Mouse (Mus musculus): ENCODE results near the gene Evpl. TPM values are rescaled to one million over a fixed set of nuclear protein-coding genes. Genes with fewer than 3 reads are reported as not detected.
A peak's percentile ranks its signal among the peaks of the same experiment; 100 is the strongest.

The Evpl gene
- polyA plus RNA-seq, 1 experiment from 2014 or later = 0.26 TPM

GRCm38 (mm10) chr11:116222740-116223059 is 15.2 kb downstream of the Evpl start:
- Histone ChIP-seq H3K4me2 (peak overlapping the region; percentile 80), H3K9me3 (replicated peaks; ENCODE audit: control insufficient read depth, low read length) (peaks cover 4% of the 10 kb centered on the region), H3K4me1 (ENCODE audit: control insufficient read depth, insufficient read depth, low read length) (peaks cover 26% of the 10 kb centered on the region), H3K9ac (ENCODE audit: low read depth, low read length) (peak overlapping the region; percentile 58), H3K27ac (ENCODE audit: low read depth, low read length) (no peak overlapping the region), H3K27me3 (ENCODE audit: control insufficient read depth, insufficient read depth, low read length) (peaks cover 56% of the 10 kb centered on the region), H3K4me3 (ENCODE audit: low read depth, low read length) (peak overlapping the region; percentile 46), H3K36me3 (ENCODE audit: control insufficient read depth, insufficient read depth, low read length) (no peaks in the 10 kb centered on the region)
- WGBS (ENCODE audit: insufficient replicate concordance) = 13% methylated on average over 23 of the region's 23 CpGs
- ATAC-seq (replicated peaks; ENCODE audit: insufficient number of reproducible peaks, low FRiP score, low TSS enrichment) = no peak

- Histone ChIP-seq H3K36me3 (ENCODE audit: control insufficient read depth, insufficient read depth, low read length) (no peaks in the 10 kb centered on the region), H3K4me1 (ENCODE audit: control insufficient read depth, insufficient read depth, low read length) (peaks cover 26% of the 10 kb centered on the region), H3K4me2 (peak overlapping the region; percentile 80), H3K27ac (ENCODE audit: low read depth, low read length) (no peak overlapping the region), H3K9ac (ENCODE audit: low read depth, low read length) (peak overlapping the region; percentile 58), H3K27me3 (ENCODE audit: control insufficient read depth, insufficient read depth, low read length) (peaks cover 56% of the 10 kb centered on the region), H3K9me3 (replicated peaks; ENCODE audit: control insufficient read depth, low read length) (peaks cover 4% of the 10 kb centered on the region), H3K4me3 (ENCODE audit: low read depth, low read length) (peak overlapping the region; percentile 46)
- ATAC-seq (replicated peaks; ENCODE audit: insufficient number of reproducible peaks, low FRiP score, low TSS enrichment) = no peak
- 6% methylated on average over 53 of the region's 53 CpGs for WGBS (ENCODE audit: insufficient replicate concordance)
These were observed 15.7 kb downstream of the Evpl start for GRCm38 (mm10) chr11:116221931-116222739.

GRCm38 (mm10) chr11:116219885-116220284 is 18.0 kb downstream of the Evpl start:
- no peaks in the 10 kb centered on the region for H3K36me3 ChIP-seq (ENCODE audit: control insufficient read depth, insufficient read depth, low read length)
- ATAC-seq (replicated peaks; ENCODE audit: insufficient number of reproducible peaks, low FRiP score, low TSS enrichment) = no peak
- H3K9ac ChIP-seq (ENCODE audit: low read depth, low read length) = peak overlapping the region; percentile 16; the same call in 1 of the 2 replicates
- H3K27ac ChIP-seq (ENCODE audit: low read depth, low read length) = no peak overlapping the region
- H3K4me1 ChIP-seq (ENCODE audit: control insufficient read depth, insufficient read depth, low read length) = peaks cover 26% of the 10 kb centered on the region
- WGBS (ENCODE audit: insufficient replicate concordance) = 13% methylated on average over 4 of the region's 4 CpGs
- peaks cover 4% of the 10 kb centered on the region for H3K9me3 ChIP-seq (replicated peaks; ENCODE audit: control insufficient read depth, low read length)
- H3K4me2 ChIP-seq = no peak overlapping the region
- H3K27me3 ChIP-seq (ENCODE audit: control insufficient read depth, insufficient read depth, low read length) = peaks cover 49% of the 10 kb centered on the region
- no peak overlapping the region for H3K4me3 ChIP-seq (ENCODE audit: low read depth, low read length)

- Histone ChIP-seq H3K4me2 (no peak overlapping the region; the same call in 1 of the 2 replicates), H3K4me1 (ENCODE audit: control insufficient read depth, insufficient read depth, low read length) (peaks cover 26% of the 10 kb centered on the region), H3K9ac (ENCODE audit: low read depth, low read length) (0 out of 2 replicates have a peak overlapping the region, but pooled peaks have one; percentile 17), H3K9me3 (replicated peaks; ENCODE audit: control insufficient read depth, low read length) (peaks cover 4% of the 10 kb centered on the region), H3K4me3 (ENCODE audit: low read depth, low read length) (no peak overlapping the region), H3K36me3 (ENCODE audit: control insufficient read depth, insufficient read depth, low read length) (no peaks in the 10 kb centered on the region), H3K27ac (ENCODE audit: low read depth, low read length) (peak overlapping the region; percentile 93), H3K27me3 (ENCODE audit: control insufficient read depth, insufficient read depth, low read length) (peaks cover 38% of the 10 kb centered on the region)
- WGBS (ENCODE audit: insufficient replicate concordance) = 43% methylated on average over 7 of the region's 7 CpGs
- peak; percentile 58; the same call in 1 of the 2 replicates for ATAC-seq (replicated peaks; ENCODE audit: insufficient number of reproducible peaks, low FRiP score, low TSS enrichment)
These were observed 19.0 kb downstream of the Evpl start for GRCm38 (mm10) chr11:116218737-116219400.

- Histone ChIP-seq H3K36me3 (ENCODE audit: control insufficient read depth, insufficient read depth, low read length) (no peaks in the 10 kb centered on the region), H3K4me2 (no peak overlapping the region), H3K27me3 (ENCODE audit: control insufficient read depth, insufficient read depth, low read length) (peaks cover 32% of the 10 kb centered on the region), H3K4me3 (ENCODE audit: low read depth, low read length) (no peak overlapping the region), H3K9me3 (replicated peaks; ENCODE audit: control insufficient read depth, low read length) (peaks cover 4% of the 10 kb centered on the region), H3K9ac (ENCODE audit: low read depth, low read length) (0 out of 2 replicates have a peak overlapping the region, but pooled peaks have one; percentile 17), H3K27ac (ENCODE audit: low read depth, low read length) (peak overlapping the region; percentile 93), H3K4me1 (ENCODE audit: control insufficient read depth, insufficient read depth, low read length) (peaks cover 26% of the 10 kb centered on the region)
- no peak for ATAC-seq (replicated peaks; ENCODE audit: insufficient number of reproducible peaks, low FRiP score, low TSS enrichment)
- WGBS (ENCODE audit: insufficient replicate concordance) = 72% methylated on average over 2 of the region's 2 CpGs
These were observed 19.6 kb downstream of the Evpl start for GRCm38 (mm10) chr11:116218263-116218662.

GRCm38 (mm10) chr11:116216549-116216948 is 21.3 kb downstream of the Evpl start:
- H3K27ac ChIP-seq (ENCODE audit: low read depth, low read length) = no peak overlapping the region
- 78% methylated on average over 11 of the region's 11 CpGs for WGBS (ENCODE audit: insufficient replicate concordance)
- H3K4me2 ChIP-seq = no peak overlapping the region
- peaks cover under 1% of the 10 kb centered on the region for H3K9me3 ChIP-seq (replicated peaks; ENCODE audit: control insufficient read depth, low read length)
- H3K4me3 ChIP-seq (ENCODE audit: low read depth, low read length) = no peak overlapping the region
- no peaks in the 10 kb centered on the region for H3K36me3 ChIP-seq (ENCODE audit: control insufficient read depth, insufficient read depth, low read length)
- no peak overlapping the region for H3K9ac ChIP-seq (ENCODE audit: low read depth, low read length)
- ATAC-seq (replicated peaks; ENCODE audit: insufficient number of reproducible peaks, low FRiP score, low TSS enrichment) = no peak
- H3K27me3 ChIP-seq (ENCODE audit: control insufficient read depth, insufficient read depth, low read length) = peaks cover 15% of the 10 kb centered on the region
- H3K4me1 ChIP-seq (ENCODE audit: control insufficient read depth, insufficient read depth, low read length) = peaks cover 19% of the 10 kb centered on the region

GRCm38 (mm10) chr11:116215991-116216390 is 21.9 kb downstream of the Evpl start:
- no peak overlapping the region for H3K27ac ChIP-seq (ENCODE audit: low read depth, low read length)
- H3K9ac ChIP-seq (ENCODE audit: low read depth, low read length) = no peak overlapping the region
- no peaks in the 10 kb centered on the region for H3K9me3 ChIP-seq (replicated peaks; ENCODE audit: control insufficient read depth, low read length)
- 89% methylated on average over 6 of the region's 6 CpGs for WGBS (ENCODE audit: insufficient replicate concordance)
- no peak overlapping the region for H3K4me2 ChIP-seq
- no peak overlapping the region for H3K4me3 ChIP-seq (ENCODE audit: low read depth, low read length)
- peaks cover 19% of the 10 kb centered on the region for H3K4me1 ChIP-seq (ENCODE audit: control insufficient read depth, insufficient read depth, low read length)
- H3K27me3 ChIP-seq (ENCODE audit: control insufficient read depth, insufficient read depth, low read length) = peaks cover 10% of the 10 kb centered on the region
- H3K36me3 ChIP-seq (ENCODE audit: control insufficient read depth, insufficient read depth, low read length) = no peaks in the 10 kb centered on the region
- ATAC-seq (replicated peaks; ENCODE audit: insufficient number of reproducible peaks, low FRiP score, low TSS enrichment) = no peak

- Histone ChIP-seq H3K9me3 (replicated peaks; ENCODE audit: control insufficient read depth, low read length) (no peaks in the 10 kb centered on the region), H3K27ac (ENCODE audit: low read depth, low read length) (no peak overlapping the region), H3K4me3 (ENCODE audit: low read depth, low read length) (no peak overlapping the region), H3K4me1 (ENCODE audit: control insufficient read depth, insufficient read depth, low read length) (peaks cover 19% of the 10 kb centered on the region), H3K27me3 (ENCODE audit: control insufficient read depth, insufficient read depth, low read length) (peaks cover 2% of the 10 kb centered on the region; the same call in 1 of the 2 replicates), H3K36me3 (ENCODE audit: control insufficient read depth, insufficient read depth, low read length) (no peaks in the 10 kb centered on the region), H3K9ac (ENCODE audit: low read depth, low read length) (no peak overlapping the region), H3K4me2 (no peak overlapping the region)
- 79% methylated on average over 7 of the region's 7 CpGs for WGBS (ENCODE audit: insufficient replicate concordance)
- ATAC-seq (replicated peaks; ENCODE audit: insufficient number of reproducible peaks, low FRiP score, low TSS enrichment) = no peak
These were observed 22.7 kb downstream of the Evpl start for GRCm38 (mm10) chr11:116215181-116215580.

Data from heart, embryonic 11.5 days (tissue).